Mouse (Mus musculus) neural tube, embryonic 12.5 days (tissue): ENCODE data around the gene Gm36210. TPM values are rescaled to one million over a fixed set of nuclear protein-coding genes. Genes with fewer than 3 reads are reported as not detected.
"Not testable (repeated sequence)": the region's sequence is repeated elsewhere in the genome, so short reads cannot be mapped to it uniquely, and the experiment has no call there.

ENCODE experiments used
- ATAC-seq: fragments of 200-750 bp; cut with Nextera tagmentation; 2 replicates; pipeline ENCODE4 v1.8.0; 2017; ENCODE audit warnings: low read depth, mild to moderate bottlenecking, moderate TSS enrichment, moderate library complexity; ENCODE audit not compliant: low FRiP score
- H3K27ac ChIP-seq: fragments of 300-500 bp; sonication (generic); 2 replicates; pipeline ENCODE4 v1.5.1; 2016
- H3K27me3 ChIP-seq: fragments of 300-500 bp; sonication (generic); replicated peaks from 2 replicates; pipeline ENCODE4 v1.6.1; 2016; ENCODE audit warnings: mild to moderate bottlenecking
- H3K36me3 ChIP-seq: fragments of 300-500 bp; sonication (generic); 2 replicates; pipeline ENCODE4 v1.6.1; 2016; ENCODE audit warnings: mild to moderate bottlenecking
- H3K4me1 ChIP-seq: fragments of 300-500 bp; sonication (generic); 2 replicates; pipeline ENCODE4 v1.6.1; 2016
- H3K4me2 ChIP-seq: fragments of 300-500 bp; sonication (generic); replicated peaks from 2 replicates; pipeline ENCODE4 v1.6.1; 2016; ENCODE audit warnings: mild to moderate bottlenecking
- H3K4me3 ChIP-seq: fragments of 300-500 bp; sonication (generic); 2 replicates; pipeline ENCODE4 v1.5.1; 2016
- H3K9ac ChIP-seq: fragments of 300-500 bp; sonication (generic); 2 replicates; pipeline ENCODE4 v1.6.1; 2016; ENCODE audit warnings: mild to moderate bottlenecking
- H3K9me3 ChIP-seq: fragments of 300-500 bp; sonication (generic); 2 replicates; pipeline ENCODE4 v1.6.1; 2016; ENCODE audit warnings: mild to moderate bottlenecking
- WGBS: fragments of 180-500 bp; shearing (Covaris S2); methylation state at CpG from one replicate; pipeline ENCODE4 v1.1.7; 2016; 5-methylcytosine and 5-hydroxymethylcytosine counted together
- polyA plus RNA-seq: library from polyadenylated mRNA; unstranded; fragments of >200 nt; fragmentation: Nextera tagmentation; extraction: Ambion mirVana; gene quantifications from 2 replicates; pipeline ENCODE4 v1.2.1, GENCODE M21; 2016

Gm36210 gene
- polyA plus RNA-seq, 1 experiment from 2014 or later, result 0.29 TPM

GRCm38 (mm10) chr7:4902404-4902803, 3.9 kb downstream of the Gm36210 start:
- Histone ChIP-seq H3K36me3 (no peaks in the 10 kb centered on the region), H3K9me3 (peaks cover 4% of the 10 kb centered on the region; the same call in 1 of the 2 replicates), H3K27me3 (peaks cover 7% of the 10 kb centered on the region; the same call in 1 of the 2 replicates), H3K27ac (no peak overlapping the region), H3K9ac (no peak overlapping the region), H3K4me1 (peaks cover 4% of the 10 kb centered on the region; the same call in 1 of the 2 replicates), H3K4me2 (no peak overlapping the region), H3K4me3 (no peak overlapping the region)
- 82% methylated on average over 9 of the region's 9 CpGs for WGBS
- ATAC-seq, result no peak

- no peak for ATAC-seq
- H3K27ac ChIP-seq, result no peak overlapping the region
- H3K9me3 ChIP-seq, result peaks cover 4% of the 10 kb centered on the region; the same call in 1 of the 2 replicates
- 49% methylated on average over 8 of the region's 8 CpGs for WGBS
- no peak overlapping the region for H3K9ac ChIP-seq
- H3K4me2 ChIP-seq, result no peak overlapping the region
- H3K27me3 ChIP-seq, result peaks cover 7% of the 10 kb centered on the region; the same call in 1 of the 2 replicates
- peaks cover 4% of the 10 kb centered on the region; the same call in 1 of the 2 replicates for H3K4me1 ChIP-seq
- H3K36me3 ChIP-seq, result no peaks in the 10 kb centered on the region
- H3K4me3 ChIP-seq, result no peak overlapping the region
These were observed 5.1 kb downstream of the Gm36210 start for GRCm38 (mm10) chr7:4901171-4901570.

GRCm38 (mm10) chr7:4900523-4900851, 5.8 kb downstream of the Gm36210 start:
- 39% methylated on average over 11 of the region's 11 CpGs for WGBS
- Histone ChIP-seq H3K9me3 (peaks cover 4% of the 10 kb centered on the region; the same call in 1 of the 2 replicates), H3K4me2 (peak overlapping the region; percentile 54), H3K9ac (no peak overlapping the region), H3K27ac (no peak overlapping the region), H3K36me3 (no peaks in the 10 kb centered on the region), H3K27me3 (peaks cover 7% of the 10 kb centered on the region; the same call in 1 of the 2 replicates), H3K4me3 (no peak overlapping the region), H3K4me1 (peaks cover 4% of the 10 kb centered on the region; the same call in 1 of the 2 replicates)
- no peak for ATAC-seq

- H3K36me3 ChIP-seq, result no peaks in the 10 kb centered on the region
- peak; percentile 56 for ATAC-seq
- peak overlapping the region; percentile 18 for H3K4me3 ChIP-seq
- peak overlapping the region; percentile 29; the same call in 1 of the 2 replicates for H3K9ac ChIP-seq
- peaks cover 4% of the 10 kb centered on the region; the same call in 1 of the 2 replicates for H3K9me3 ChIP-seq
- H3K27me3 ChIP-seq, result peaks cover 7% of the 10 kb centered on the region; the same call in 1 of the 2 replicates
- peaks cover 4% of the 10 kb centered on the region; the same call in 1 of the 2 replicates for H3K4me1 ChIP-seq
- no peak overlapping the region for H3K27ac ChIP-seq
- 11% methylated on average over 19 of the region's 19 CpGs for WGBS
- peak overlapping the region; percentile 54 for H3K4me2 ChIP-seq
These were observed 6.4 kb downstream of the Gm36210 start for GRCm38 (mm10) chr7:4899649-4900522.

- H3K4me3 ChIP-seq, result peak overlapping the region; percentile 18
- peaks cover 7% of the 10 kb centered on the region; the same call in 1 of the 2 replicates for H3K27me3 ChIP-seq
- peak overlapping the region; percentile 54 for H3K4me2 ChIP-seq
- H3K4me1 ChIP-seq, result peaks cover 4% of the 10 kb centered on the region; the same call in 1 of the 2 replicates
- peak overlapping the region; percentile 29; the same call in 1 of the 2 replicates for H3K9ac ChIP-seq
- ATAC-seq, result peak; percentile 61
- no peaks in the 10 kb centered on the region for H3K36me3 ChIP-seq
- no peak overlapping the region for H3K27ac ChIP-seq
- WGBS, result 22% methylated on average over 18 of the region's 18 CpGs
- H3K9me3 ChIP-seq, result peaks cover 4% of the 10 kb centered on the region; the same call in 1 of the 2 replicates
These were observed 7.3 kb downstream of the Gm36210 start for GRCm38 (mm10) chr7:4898851-4899648.

GRCm38 (mm10) chr7:4895186-4895585, 11.1 kb downstream of the Gm36210 start:
- Histone ChIP-seq H3K4me2 (no peak overlapping the region), H3K9ac (no peak overlapping the region), H3K4me1 (peaks cover 4% of the 10 kb centered on the region; the same call in 1 of the 2 replicates), H3K4me3 (no peak overlapping the region), H3K27me3 (peaks cover 7% of the 10 kb centered on the region; the same call in 1 of the 2 replicates), H3K36me3 (no peaks in the 10 kb centered on the region), H3K27ac (no peak overlapping the region), H3K9me3 (no peaks in the 10 kb centered on the region)
- 58% methylated on average over 11 of the region's 11 CpGs for WGBS
- ATAC-seq, result no peak

GRCm38 (mm10) chr7:4886680-4887079, 19.6 kb downstream of the Gm36210 start:
- no peaks in the 10 kb centered on the region for H3K36me3 ChIP-seq
- no peak overlapping the region for H3K4me2 ChIP-seq
- no peak overlapping the region for H3K9ac ChIP-seq
- no peaks in the 10 kb centered on the region for H3K27me3 ChIP-seq
- H3K27ac ChIP-seq, result no peak overlapping the region
- no peaks in the 10 kb centered on the region for H3K4me1 ChIP-seq
- 84% methylated on average over 4 of the region's 4 CpGs for WGBS
- H3K9me3 ChIP-seq, result no peaks in the 10 kb centered on the region
- no peak for ATAC-seq
- no peak overlapping the region for H3K4me3 ChIP-seq

- 95% methylated on average over 1 of the region's 1 CpGs for WGBS
These were observed 27.3 kb downstream of the Gm36210 start for GRCm38 (mm10) chr7:4879036-4879435.

GRCm38 (mm10) chr7:4878186-4878585, 28.1 kb downstream of the Gm36210 start:
- no peak overlapping the region for H3K27ac ChIP-seq
- ATAC-seq, result no peak
- H3K36me3 ChIP-seq, result no peaks in the 10 kb centered on the region
- H3K4me3 ChIP-seq, result no peak overlapping the region
- H3K4me1 ChIP-seq, result peaks cover 8% of the 10 kb centered on the region
- peak overlapping the region; percentile 80; the same call in 1 of the 2 replicates for H3K4me2 ChIP-seq
- no peaks in the 10 kb centered on the region for H3K9me3 ChIP-seq
- H3K27me3 ChIP-seq, result no peaks in the 10 kb centered on the region
- H3K9ac ChIP-seq, result no peak overlapping the region

More at GRCm38 (mm10) chr7:4879036-4879435, 27.3 kb downstream of the Gm36210 start:
- not testable (repeated sequence) for H3K36me3 ChIP-seq, H3K27me3 ChIP-seq, H3K9me3 ChIP-seq, H3K4me2 ChIP-seq, H3K4me3 ChIP-seq, H3K27ac ChIP-seq, H3K4me1 ChIP-seq, ATAC-seq, H3K9ac ChIP-seq

GRCm38 (mm10) chr7:4877226-4877625, 29.1 kb downstream of the Gm36210 start:
- Histone ChIP-seq H3K4me3 (peak overlapping the region; percentile 45), H3K36me3 (no peaks in the 10 kb centered on the region), H3K4me1 (peaks cover 8% of the 10 kb centered on the region), H3K4me2 (peak overlapping the region; percentile 80), H3K27ac (no peak overlapping the region), H3K27me3 (no peaks in the 10 kb centered on the region), H3K9ac (peak overlapping the region; percentile 55; the same call in 1 of the 2 replicates), H3K9me3 (no peaks in the 10 kb centered on the region)
- peak; percentile 46; the same call in 1 of the 2 replicates for ATAC-seq
- 10% methylated on average over 11 of the region's 11 CpGs for WGBS

- no peaks in the 10 kb centered on the region for H3K9me3 ChIP-seq
- H3K27ac ChIP-seq, result no peak within 1 kb of the TSS
- H3K9ac ChIP-seq, result peak within 1 kb of the TSS; percentile 55; the same call in 1 of the 2 replicates
- ATAC-seq, result peak; percentile 99
- H3K4me1 ChIP-seq, result peaks cover 8% of the 10 kb centered on the region
- WGBS, result 2% methylated on average over 22 of the region's 22 CpGs
- no peaks in the 10 kb centered on the region for H3K27me3 ChIP-seq
- H3K4me2 ChIP-seq, result peak within 1 kb of the TSS; percentile 80
- H3K4me3 ChIP-seq, result peak within 1 kb of the TSS; percentile 45
- no peaks in the 10 kb centered on the region for H3K36me3 ChIP-seq
These were observed 29.5 kb downstream of the Gm36210 start, which contains the start of gene Isoc2a for GRCm38 (mm10) chr7:4876753-4877221. Gene Isoc2a (plus strand): TSS chr7:4877153.
